Mouse (Mus musculus): Measurements from ENCODE around the gene Rbm8a.

GRCm38 (mm10) chr3:96596855-96597254 is 32.9 kb upstream of the Rbm8a start:
- TF ChIP-seq CTCF (IDR thresholded peaks at IDR 0.05; ENCODE audit: low read depth) (no peak), EP300 (optimal IDR thresholded peaks at IDR 0.05) (no peak)
